Mouse (Mus musculus) adrenal gland, postnatal 25 days (tissue): ENCODE data around the gene Bmt2. TPM values are rescaled to one million over a fixed set of nuclear protein-coding genes. Genes with fewer than 3 reads are reported as not detected.

ENCODE experiments used
- DNase-seq: peaks from one replicate; pipeline ENCODE4 v3.0.0; 2021; ENCODE audit warnings: mixed read lengths
- long read RNA-seq: library from polyadenylated mRNA; stranded (forward); transcript quantifications from one replicate; pipeline ENCODE4 v2.0.0, GENCODE M21; 2021
- total RNA-seq: library from RNA; stranded (reverse); gene quantifications from 2 replicates; pipeline ENCODE4 v1.2.3, GENCODE M21; 2021

The Bmt2 gene
- 13.5 and 14.6 TPM in 2 replicates for total RNA-seq
- long read RNA-seq, full-length matches to known transcripts = 19 of 23 reads
- long read RNA-seq, partial matches to known transcripts = 1 of 23 reads
- long read RNA-seq, other reads (novel, unspliced or antisense) = 3 of 23 reads

DNA sequence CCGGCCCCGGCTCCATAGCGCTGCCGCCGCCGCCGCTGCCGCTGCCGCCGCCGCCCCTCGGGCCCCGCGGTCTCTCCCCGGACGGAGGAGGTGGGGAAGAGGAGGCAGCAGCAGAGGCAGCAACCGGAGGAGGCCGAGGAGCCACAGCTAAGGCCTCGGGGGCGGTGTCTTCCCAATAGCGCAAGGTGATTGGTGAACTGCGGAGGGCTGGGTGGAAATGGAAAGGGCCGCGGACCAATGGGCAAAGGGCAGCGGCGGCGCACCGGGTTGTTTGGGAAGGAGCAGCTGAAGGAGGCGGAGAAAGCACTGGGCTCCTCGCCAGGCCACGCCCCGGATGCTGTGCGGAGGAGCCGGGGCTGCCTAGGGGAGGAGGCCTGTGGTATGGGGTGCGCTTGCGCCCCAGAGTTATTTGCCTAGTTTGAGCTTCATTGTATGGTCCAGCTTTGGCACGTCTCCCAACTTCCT is at the start of gene Bmt2:
Gene Bmt2 (minus strand): TSS at position 149 of the 465 bp plus-strand sequence.
- DNase-seq = peak; percentile 100

DNA sequence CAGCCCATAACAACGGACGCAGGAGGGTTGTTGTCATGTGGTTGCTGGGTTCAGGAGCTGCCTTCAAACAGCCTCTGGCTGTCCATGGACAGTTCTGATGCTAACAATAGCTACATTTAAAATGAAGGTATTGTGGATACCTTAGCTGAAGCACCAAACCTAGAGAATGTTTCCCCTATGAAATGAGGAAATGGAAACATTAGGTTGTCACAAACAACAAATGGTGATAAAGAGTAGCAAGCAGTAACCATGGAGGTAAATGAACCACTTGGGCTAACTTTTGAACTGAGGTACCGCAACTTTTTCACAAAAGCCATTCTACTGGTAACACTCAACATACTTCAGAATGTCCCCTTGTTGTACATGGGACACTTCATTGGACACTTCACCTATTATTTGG is 44.4 kb upstream of the Bmt2 start:
- no peak for DNase-seq

DNA sequence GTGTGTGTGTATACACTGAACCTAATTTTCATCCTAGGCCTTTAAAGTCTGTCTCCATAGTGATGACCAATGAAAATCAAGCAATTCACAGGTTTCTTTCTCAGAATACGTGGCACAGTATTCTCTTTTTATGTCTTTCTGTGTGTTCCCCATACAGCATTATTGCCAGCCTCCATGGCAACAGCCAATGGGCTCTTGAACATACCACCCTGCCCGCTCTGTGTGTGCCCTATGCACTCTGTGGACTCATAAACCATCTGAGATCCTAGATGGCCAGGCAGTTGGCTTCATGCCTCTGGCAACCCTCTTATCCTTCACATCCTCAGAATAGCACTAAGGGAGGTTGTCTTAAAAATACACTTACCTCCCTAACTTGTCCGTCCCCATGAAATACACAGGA is 37.1 kb upstream of the Bmt2 start:
- no peak for DNase-seq

DNA sequence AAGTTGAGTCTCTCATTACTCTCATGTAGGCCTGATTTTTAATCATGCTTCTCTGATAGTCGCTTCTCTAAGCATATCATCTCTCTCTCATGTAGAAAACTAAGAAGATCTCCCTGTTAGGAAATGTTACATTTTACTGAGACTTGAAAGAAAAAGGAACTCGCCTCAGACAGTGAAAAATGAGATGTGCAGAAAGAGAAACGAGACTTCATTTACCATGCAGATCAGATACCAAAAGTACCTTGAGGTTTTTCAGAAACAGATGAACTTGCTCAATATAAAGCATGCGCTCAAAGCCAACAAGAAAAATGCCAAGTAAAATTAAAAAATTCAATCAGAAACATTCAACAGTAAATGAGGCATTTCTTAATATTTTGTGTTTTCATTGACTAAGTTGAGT is 19.1 kb upstream of the Bmt2 start:
- DNase-seq = no peak

DNA sequence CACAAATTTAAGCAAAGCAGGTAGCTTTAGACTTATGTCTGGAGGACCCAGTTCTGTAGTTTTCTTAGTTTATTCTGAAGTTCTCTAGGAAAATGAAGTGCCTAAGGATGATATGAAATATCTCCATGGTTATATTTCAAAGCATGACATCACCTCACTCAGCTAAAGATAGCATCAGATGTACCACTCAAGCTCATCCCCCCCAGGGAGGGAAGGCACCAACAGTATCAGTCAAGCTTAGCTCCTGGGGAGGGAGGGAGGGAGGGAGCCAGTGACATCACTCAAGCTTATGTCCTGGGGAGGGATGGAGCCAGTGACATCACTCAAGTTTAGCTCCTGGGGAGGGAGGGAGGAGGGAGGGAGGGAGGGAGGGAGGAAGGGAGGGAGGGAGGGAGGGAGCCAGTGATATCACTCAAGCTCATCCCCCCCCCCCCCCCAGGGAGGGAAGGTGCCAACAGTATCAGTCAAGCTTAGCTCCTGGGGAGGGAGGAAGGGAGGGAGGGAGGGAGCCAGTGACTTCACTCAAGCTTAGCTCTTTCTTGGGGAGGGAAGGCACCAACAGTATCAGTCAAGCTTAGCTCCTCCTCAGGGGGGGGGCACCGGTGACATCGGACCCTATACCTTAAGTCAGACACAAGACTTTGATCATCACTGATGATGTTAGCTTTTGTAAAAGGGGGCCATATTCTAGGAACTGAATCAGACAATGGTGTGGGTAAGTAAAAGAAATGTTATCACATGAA is 17.5 kb upstream of the Bmt2 start:
- DNase-seq = no peak

DNA sequence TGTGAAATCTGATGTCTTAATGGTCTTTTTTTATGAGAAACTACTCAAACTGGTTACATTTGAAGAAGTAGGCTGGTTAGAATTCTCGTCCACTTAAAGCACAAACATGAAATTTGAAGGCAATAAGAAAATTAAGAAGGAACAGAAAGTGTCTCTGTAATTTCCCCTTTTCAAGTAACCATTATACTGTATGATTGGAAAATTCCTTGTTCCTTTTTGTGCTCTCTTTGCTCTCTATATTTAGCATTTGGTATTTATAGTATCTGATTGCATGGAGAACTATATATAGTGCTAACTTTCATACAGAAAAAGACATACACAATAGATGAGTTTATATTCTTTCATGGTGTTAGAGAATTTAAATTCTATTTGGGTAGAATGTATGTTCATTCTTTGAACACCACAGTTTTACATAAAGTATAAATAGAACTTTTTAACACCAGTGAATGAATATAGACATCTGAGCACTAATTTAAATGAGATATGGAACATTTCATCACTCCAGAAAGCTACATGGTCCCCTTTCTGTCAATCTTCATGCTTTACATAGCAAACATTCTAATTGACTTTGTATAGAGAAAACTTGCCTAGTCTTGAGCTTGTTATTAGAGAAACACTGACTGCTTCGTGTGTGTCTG is 14.0 kb upstream of the Bmt2 start:
- no peak for DNase-seq

DNA sequence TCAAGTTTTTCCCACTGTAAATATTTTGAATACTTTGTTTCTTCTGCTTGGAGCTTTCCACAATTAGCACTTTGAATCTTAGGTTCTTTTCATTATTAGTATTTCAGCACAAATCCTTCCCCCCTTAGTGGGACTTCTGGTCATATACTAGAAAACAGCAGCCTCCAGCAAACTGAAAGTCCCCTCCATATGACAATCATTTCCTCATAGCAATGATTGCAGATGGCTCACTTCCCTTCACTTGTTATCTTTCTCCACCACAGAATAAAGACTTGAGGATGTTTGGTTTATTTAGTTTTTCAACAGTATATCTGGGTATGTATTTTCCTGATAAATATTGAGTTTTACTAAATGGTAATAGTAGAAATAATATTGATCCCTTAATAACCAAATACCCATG is 12.6 kb upstream of the Bmt2 start:
- no peak for DNase-seq

DNA sequence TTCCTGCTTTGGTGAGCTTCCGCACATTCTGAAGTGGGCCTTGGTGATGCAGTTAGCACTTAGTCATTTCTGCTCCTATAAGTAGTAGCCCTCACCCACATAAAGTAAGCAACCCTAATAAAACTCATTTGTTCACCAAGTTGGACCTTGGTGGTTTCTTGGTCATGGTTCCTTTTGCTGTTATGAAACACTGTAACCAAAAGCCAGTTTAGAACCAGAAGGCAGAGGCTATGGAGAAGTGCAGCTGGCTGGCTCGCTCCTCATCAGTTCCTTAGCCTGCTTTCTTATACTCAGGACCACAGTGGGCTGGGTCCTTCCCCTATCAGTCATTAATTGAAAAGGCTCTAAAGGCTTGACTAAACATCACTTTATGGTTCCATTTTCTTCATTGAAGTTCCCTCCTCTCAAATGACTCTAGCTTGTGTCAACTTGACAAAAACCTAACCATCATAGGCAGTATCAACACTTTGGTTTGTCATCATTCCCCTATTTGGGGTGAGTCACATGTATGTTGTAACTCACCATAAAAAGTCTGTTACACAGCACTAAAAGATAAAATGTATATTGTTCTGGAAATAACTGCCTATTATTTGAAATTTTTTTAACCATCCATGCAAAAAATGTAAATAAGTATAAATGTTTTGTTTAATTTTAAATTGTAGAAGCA is 6.3 kb upstream of the Bmt2 start:
- no peak for DNase-seq

DNA sequence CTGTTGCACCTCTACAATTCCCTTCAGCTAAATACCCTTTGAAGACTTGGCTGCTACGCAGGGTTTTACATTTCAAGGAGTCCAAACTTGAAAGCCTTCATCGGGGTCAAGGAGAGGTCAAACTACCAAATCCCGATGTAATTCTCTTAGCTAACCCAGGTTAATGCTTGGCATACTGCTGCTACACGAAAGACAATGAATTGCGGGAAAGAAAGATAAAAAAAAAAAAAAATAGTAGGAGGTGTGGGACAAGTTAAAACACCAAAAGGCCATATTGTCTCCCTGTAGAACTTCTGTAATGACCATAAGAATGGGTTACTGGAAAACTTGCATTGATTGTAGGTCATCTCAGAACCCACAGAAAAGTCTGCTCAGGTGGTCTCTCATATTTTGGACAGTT is 583 bp upstream of the Bmt2 start:
- DNase-seq = no peak

DNA sequence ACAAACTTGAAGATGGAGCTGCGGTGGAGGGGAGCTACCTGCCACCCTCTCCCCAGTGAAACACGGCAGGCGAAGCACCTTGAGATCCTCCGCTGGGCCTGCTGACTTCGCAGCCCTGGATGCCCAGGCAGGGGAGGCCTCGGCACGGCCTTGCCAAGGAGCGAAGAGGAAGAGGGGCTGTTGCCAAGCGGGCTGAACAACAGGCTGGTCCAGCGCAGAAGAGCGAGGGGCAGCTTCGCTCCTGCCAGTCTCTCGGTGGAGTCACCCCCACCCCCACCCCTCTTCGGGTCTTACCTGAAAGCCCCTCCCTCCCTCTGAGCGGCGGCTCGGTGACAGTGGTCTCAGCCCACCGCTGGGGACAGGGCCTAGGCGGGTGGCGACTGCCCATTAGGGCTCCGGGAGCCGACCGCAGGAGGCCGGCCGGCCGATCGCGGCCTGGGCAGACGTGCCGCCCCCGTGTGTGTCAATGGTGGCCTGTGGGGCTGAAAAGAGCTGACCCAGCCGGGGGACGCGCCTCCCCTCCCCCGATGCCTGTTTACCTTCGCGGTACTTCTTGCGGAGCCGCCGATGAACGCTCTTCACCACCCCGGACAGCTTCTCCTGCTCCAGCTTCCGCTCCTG is 515 bp downstream of the Bmt2 start:
- DNase-seq = peak; percentile 53

DNA sequence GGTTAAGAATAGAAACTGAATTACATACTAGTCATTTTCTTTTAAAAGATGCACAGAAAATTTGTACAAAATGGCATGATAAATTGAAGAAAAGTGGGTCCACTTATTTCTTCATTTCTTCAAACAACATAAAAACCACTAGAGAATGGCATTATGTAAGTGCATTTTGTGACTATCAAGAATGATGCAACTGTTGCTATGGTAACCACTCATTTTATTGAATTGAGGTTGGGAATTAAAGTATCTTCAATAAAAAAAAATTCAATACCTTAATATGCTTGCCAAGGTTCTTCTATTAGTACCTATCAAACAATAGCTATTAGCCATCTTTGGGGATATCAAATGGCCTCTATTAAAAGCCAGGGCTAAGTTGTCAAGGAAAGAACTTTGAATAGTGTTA is 1.6 kb downstream of the Bmt2 start:
- no peak for DNase-seq

DNA sequence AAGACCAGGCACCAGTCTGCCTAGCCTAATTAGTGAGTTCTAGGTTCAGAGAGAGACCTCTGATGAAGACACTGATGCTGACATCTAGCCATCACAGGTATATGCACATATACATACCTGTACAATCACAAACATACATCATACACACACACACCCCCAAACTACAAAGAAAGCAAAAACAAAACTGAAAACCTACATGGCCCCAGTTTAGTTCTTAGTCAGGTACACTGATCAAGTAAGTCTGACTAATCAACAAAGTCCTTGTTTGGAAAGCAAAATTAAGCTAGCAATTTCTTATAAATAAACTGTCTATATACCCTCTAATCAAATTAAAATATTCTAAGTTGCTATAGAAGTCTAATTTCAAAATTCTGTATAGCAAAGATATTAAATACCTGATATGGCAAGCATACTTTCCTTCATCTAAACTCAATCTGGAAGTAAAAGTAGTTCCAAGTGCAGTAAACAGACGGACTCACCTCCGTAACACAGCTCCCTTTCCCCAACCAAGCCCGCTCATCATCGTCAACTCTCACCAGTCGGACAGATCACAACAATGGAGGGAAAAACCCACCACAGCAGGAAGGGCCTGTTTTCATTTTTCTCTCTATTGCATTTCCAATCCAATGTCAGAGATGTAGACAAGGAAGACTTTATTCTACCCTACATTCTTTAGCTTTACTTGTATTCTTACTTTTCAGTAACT is 3.0 kb downstream of the Bmt2 start:
- DNase-seq = no peak

DNA sequence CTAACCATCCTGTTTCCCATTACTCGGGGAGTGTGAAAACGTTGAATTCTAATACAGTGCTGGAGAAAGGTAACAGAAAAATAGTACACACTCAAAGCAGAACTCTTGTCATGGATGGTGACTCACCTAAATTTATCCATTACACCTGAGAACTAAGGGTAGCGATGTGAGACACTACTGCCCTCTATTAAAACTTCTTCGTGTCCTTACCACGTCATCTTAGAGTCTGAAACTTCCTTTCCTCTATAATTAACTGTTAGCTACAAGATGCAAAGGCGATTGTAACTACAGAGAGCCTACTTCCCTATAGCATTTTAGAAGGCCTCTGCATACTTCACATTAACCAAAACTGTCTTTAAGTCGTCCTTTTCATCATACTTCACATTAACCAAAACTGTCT is 12.1 kb downstream of the Bmt2 start:
- DNase-seq = no peak

DNA sequence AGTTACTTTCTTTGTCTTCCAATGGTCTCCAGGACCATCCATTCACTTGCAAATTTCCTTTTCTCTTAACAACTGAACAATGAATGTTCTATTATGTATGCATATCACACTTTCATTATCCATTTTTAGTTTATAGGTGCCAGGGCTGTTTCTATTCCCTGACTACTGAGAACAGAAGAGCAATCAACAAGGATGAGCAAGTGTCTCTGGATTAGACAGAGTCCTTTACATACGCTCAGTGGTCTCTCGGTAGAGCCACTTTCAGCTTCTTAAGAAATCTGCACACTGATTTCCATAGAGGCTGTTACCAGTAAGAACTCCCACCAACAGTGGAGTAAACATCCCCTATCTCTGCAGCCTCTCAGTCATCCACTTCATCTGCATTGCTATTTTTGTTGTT is 19.8 kb downstream of the Bmt2 start:
- DNase-seq = no peak

DNA sequence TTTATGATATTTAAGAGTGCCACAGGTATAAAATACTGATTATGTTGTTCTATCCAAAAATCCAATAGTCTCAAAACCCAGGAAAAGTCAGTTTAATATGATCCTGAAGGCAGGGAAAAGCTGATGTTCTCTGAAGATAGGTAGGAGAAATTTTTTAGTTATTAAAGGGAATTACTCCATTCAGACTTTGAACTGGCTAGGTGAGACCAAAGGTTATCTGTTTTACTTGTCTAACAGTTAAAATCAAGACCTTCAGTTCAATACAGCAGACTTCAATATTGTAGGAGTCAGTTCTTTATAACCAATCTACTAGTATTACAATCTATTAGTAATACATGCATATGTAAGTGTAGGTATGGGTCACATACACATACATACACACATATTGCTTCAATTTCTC is 23.7 kb downstream of the Bmt2 start:
- no peak for DNase-seq

DNA sequence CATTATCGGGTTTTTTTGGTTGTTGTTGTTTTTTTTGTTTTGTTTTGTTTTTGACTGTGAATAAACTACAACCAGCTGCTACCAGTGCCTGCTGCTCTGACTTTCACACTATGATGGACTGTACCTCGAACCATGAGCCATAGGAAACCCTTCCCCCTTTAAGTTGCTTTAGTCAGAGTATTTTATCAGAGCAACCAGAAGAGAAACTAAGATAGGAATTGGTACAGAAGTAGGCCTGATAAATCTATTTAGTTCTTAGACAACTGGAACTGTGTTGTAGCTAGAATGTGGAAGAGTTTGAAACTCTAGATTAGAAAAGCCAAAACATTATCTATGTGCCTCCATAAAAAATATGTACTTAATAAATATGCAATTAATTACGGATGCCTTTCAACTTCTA is 25.5 kb downstream of the Bmt2 start:
- DNase-seq = no peak

DNA sequence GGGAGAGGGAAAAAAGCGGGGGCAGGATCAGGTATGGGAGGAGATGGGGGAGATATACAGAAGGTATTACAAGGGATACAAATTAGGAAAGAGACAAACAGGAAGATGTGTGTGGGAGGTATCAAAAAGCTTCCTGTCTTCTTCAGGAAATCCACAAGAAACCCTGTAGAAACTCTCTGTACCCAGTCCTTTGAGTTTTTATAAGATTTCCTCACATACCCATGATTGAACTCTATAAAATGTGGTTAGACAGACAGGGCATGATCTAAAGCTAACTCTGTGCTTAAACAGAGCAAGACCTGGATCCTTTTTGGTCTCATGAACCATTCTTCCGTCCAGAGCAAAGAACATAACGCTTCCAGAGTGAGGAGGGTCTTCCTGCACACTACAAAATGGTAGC is 26.9 kb downstream of the Bmt2 start:
- DNase-seq = no peak

DNA sequence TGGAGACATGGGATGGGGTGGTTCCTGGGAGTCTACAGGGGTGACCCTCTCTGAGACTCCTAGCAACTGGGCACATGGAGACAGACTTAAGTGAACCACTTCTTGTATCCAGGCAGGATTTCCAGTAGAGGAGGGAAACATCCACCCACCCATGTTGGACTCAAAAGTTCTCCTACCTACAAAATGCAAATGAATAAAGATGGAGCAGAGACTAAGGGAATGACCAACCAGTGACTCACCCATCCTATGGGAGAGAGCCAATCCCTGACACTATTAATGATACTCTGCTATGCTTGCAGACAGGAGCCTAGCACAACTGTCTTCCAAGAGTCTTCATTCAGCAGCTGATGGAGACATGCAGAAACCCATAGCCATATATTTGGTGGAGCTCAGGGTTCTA is 29.5 kb downstream of the Bmt2 start:
- no peak for DNase-seq

DNA sequence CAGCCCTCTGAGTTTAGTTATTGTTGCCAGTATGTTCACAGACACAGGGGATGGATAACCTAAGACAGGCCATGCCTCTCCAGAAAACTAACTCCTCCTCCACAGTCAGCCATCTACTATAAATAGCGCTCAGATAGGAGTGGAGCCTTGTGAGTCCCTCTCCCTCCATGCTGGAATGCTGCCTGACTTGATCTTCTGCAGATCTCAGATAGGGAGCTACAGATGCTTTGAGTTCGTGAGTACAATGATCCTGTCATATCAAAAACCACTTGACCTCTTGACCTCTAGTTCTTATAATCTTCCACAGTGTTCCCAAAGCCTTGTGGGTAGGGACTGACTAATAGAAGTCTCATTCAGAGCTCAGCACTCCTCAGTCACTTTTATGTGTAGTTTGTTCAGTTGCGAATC is 41.2 kb downstream of the Bmt2 start:
- DNase-seq = no peak

DNA sequence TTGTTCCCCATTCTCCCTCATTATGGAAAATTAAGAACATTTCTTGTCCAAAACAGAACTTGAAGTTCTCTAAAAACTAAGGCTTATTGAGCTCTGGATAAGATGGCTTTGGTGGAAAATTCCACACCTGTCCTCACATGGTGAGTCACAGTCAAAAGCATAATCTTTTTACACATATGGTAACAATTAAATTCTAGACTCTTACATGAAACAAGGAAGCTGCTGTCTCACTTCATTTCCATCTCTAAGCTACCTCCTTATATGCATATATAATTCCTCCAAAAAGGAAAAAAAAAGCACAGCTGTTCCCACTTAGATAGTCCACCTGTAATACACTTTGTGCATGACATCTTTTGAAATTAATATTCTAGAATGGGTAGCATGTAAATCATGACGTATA is 45.2 kb downstream of the Bmt2 start:
- DNase-seq = no peak

DNA sequence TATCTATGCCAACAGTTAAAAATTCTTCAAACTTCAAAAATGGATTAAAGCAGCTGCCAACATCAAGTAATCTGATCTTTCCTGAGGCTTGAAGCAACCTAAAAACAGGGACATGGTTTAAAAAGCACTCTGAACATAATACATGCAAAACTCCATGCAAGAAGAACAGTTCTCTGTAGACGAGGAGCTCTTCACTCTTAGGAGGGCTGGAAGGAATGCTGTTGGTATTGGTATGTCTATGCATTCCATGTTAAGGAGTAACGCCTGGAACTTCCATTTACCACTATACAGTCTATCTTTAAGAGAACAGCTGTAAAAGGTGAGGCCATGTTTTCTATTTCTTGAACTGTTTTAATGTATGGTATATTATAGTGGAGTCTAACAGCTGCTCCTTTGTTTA is 47.2 kb downstream of the Bmt2 start:
- DNase-seq = no peak

DNA sequence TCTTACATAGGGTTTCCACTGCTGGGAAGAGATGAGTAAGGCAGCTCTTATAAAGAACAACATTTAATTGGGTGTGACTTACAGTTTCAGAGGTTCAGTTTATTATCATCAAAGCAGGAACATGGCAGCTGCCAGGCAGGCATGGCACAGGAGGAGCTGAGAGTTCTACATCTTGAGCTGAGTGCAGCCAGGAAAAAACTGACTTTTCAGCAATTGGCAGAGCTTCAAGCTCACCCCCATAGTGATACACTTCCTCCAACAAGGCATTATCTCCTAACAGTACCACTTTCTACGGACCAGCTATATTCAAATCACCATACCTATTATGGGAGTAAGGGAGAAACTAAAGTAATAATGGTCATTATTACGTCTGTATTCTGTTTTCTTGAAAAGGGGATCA is 58.1 kb downstream of the Bmt2 start:
- no peak for DNase-seq
